Mouse (Mus musculus): ENCODE results near the gene Psmg4. TPM values are rescaled to one million over a fixed set of nuclear protein-coding genes. Genes with fewer than 3 reads are reported as not detected.

The Psmg4 gene
- polyA plus RNA-seq, 1 experiment = 27.5 TPM

GRCm38 (mm10) chr13:34156133-34156839, 6.5 kb upstream of the Psmg4 start:
- no peak for TF ChIP-seq GATA1 (IDR thresholded peaks at IDR 0.05; ENCODE audit: low read length)

GRCm38 (mm10) chr13:34156840-34157185, 6.0 kb upstream of the Psmg4 start:
- TF ChIP-seq GATA1 (IDR thresholded peaks at IDR 0.05; ENCODE audit: low read length) = no peak

- no peak for TF ChIP-seq GATA1 (IDR thresholded peaks at IDR 0.05; ENCODE audit: low read length)
Observed at GRCm38 (mm10) chr13:34157596-34158157, 5.1 kb upstream of the Psmg4 start.

- TF ChIP-seq GATA1 (IDR thresholded peaks at IDR 0.05; ENCODE audit: low read length) = no peak
Observed at GRCm38 (mm10) chr13:34159926-34160325, 2.8 kb upstream of the Psmg4 start.

GRCm38 (mm10) chr13:34163304-34163975, 676 bp downstream of the Psmg4 start:
- TF ChIP-seq GATA1 (IDR thresholded peaks at IDR 0.05; ENCODE audit: low read length) = no peak

- TF ChIP-seq GATA1 (IDR thresholded peaks at IDR 0.05; ENCODE audit: low read length) = no peak
Observed at GRCm38 (mm10) chr13:34174025-34174424, 11.3 kb downstream of the Psmg4 start.

GRCm38 (mm10) chr13:34181624-34182023, 18.9 kb downstream of the Psmg4 start:
- no peak for TF ChIP-seq GATA1 (IDR thresholded peaks at IDR 0.05; ENCODE audit: low read length)

- TF ChIP-seq GATA1 (IDR thresholded peaks at IDR 0.05; ENCODE audit: low read length) = no peak
Observed at GRCm38 (mm10) chr13:34185371-34185770, 22.6 kb downstream of the Psmg4 start.

GRCm38 (mm10) chr13:34187571-34187970, 24.8 kb downstream of the Psmg4 start:
- TF ChIP-seq GATA1 (IDR thresholded peaks at IDR 0.05; ENCODE audit: low read length) = no peak

GRCm38 (mm10) chr13:34192414-34193191, 29.8 kb downstream of the Psmg4 start:
- TF ChIP-seq GATA1 (IDR thresholded peaks at IDR 0.05; ENCODE audit: low read length) = no peak

- TF ChIP-seq GATA1 (IDR thresholded peaks at IDR 0.05; ENCODE audit: low read length) = no peak
Observed at GRCm38 (mm10) chr13:34193384-34193783, 30.6 kb downstream of the Psmg4 start.

- no peak for TF ChIP-seq GATA1 (IDR thresholded peaks at IDR 0.05; ENCODE audit: low read length)
Observed at GRCm38 (mm10) chr13:34195676-34196075, 32.9 kb downstream of the Psmg4 start.

- TF ChIP-seq GATA1 (IDR thresholded peaks at IDR 0.05; ENCODE audit: low read length) = no peak
Observed at GRCm38 (mm10) chr13:34205216-34205615, 42.5 kb downstream of the Psmg4 start.

GRCm38 (mm10) chr13:34207714-34208470, 45.1 kb downstream of the Psmg4 start:
- no peak for TF ChIP-seq GATA1 (IDR thresholded peaks at IDR 0.05; ENCODE audit: low read length)

GRCm38 (mm10) chr13:34211261-34211775, 48.6 kb downstream of the Psmg4 start:
- TF ChIP-seq GATA1 (IDR thresholded peaks at IDR 0.05; ENCODE audit: low read length) = no peak

Data from G1E-ER4 (cell line).